Mouse (Mus musculus): ENCODE measurements around the gene Polr3g.
"Not testable (repeated sequence)": the region's sequence is repeated elsewhere in the genome, so short reads cannot be mapped to it uniquely, and the experiment has no call there.

The Polr3g gene

GRCm38 (mm10) chr13:81629395-81629794 is 81.4 kb downstream of the Polr3g start:
- DNase-seq (ENCODE audit: low spot score): no peak

- DNase-seq (ENCODE audit: low spot score): no peak
Measured at GRCm38 (mm10) chr13:81628631-81629190, 82.1 kb downstream of the Polr3g start.

- DNase-seq (ENCODE audit: low spot score): not testable (repeated sequence)
Measured at GRCm38 (mm10) chr13:81627861-81628260, 83.0 kb downstream of the Polr3g start.
